Mouse (Mus musculus) layer of hippocampus, postnatal 14 days (tissue): Measurements from ENCODE around the gene Adgrl3. TPM values are rescaled to one million over a fixed set of nuclear protein-coding genes. Genes with fewer than 3 reads are reported as not detected.
"Not testable (repeated sequence)": the region's sequence is repeated elsewhere in the genome, so short reads cannot be mapped to it uniquely, and the experiment has no call there.

ENCODE experiments used
- DNase-seq, 2 experiments: peaks; one replicate each; pipeline ENCODE4 v3.0.0; 2021 to 2022; ENCODE audit warnings: low spot score in 2 of 2, mixed read lengths in 1 of 2
- total RNA-seq, 2 experiments: library from RNA; stranded (reverse); gene quantifications; 2 replicates each; pipeline ENCODE4 v1.2.3; 2021

Gene Adgrl3
- total RNA-seq, 2 experiments from 2014 or later = 169 to 196 TPM

GRCm38 (mm10) chr5:81531639-81532038 is 511.7 kb downstream of the Adgrl3 start:
- DNase-seq = no peak

GRCm38 (mm10) chr5:81550211-81550610 is 530.3 kb downstream of the Adgrl3 start:
- no peak for DNase-seq

GRCm38 (mm10) chr5:81555149-81555548 is 535.2 kb downstream of the Adgrl3 start:
- DNase-seq = not testable (repeated sequence)

GRCm38 (mm10) chr5:81556008-81556407 is 536.1 kb downstream of the Adgrl3 start:
- DNase-seq = no peak

GRCm38 (mm10) chr5:81558965-81559364 is 539.0 kb downstream of the Adgrl3 start:
- DNase-seq = no peak

GRCm38 (mm10) chr5:81564294-81564693 is 544.4 kb downstream of the Adgrl3 start:
- peak in 1 of 2 experiments; percentile 72 for DNase-seq

GRCm38 (mm10) chr5:81566577-81566976 is 546.6 kb downstream of the Adgrl3 start:
- DNase-seq = no peak

GRCm38 (mm10) chr5:81568743-81569142 is 548.8 kb downstream of the Adgrl3 start:
- no peak for DNase-seq

- DNase-seq = no peak
Measured at GRCm38 (mm10) chr5:81582886-81583285, 562.9 kb downstream of the Adgrl3 start.

GRCm38 (mm10) chr5:81583425-81583824 is 563.5 kb downstream of the Adgrl3 start:
- no peak for DNase-seq

GRCm38 (mm10) chr5:81584945-81585344 is 565.0 kb downstream of the Adgrl3 start:
- no peak for DNase-seq

- no peak for DNase-seq
Measured at GRCm38 (mm10) chr5:81590005-81590694, 570.2 kb downstream of the Adgrl3 start.

- DNase-seq = no peak
Measured at GRCm38 (mm10) chr5:81591481-81591880, 571.5 kb downstream of the Adgrl3 start.

- DNase-seq = no peak
Measured at GRCm38 (mm10) chr5:81593396-81593995, 573.6 kb downstream of the Adgrl3 start.

GRCm38 (mm10) chr5:81598041-81598440 is 578.1 kb downstream of the Adgrl3 start:
- DNase-seq = no peak

GRCm38 (mm10) chr5:81602889-81603288 is 583.0 kb downstream of the Adgrl3 start:
- no peak for DNase-seq

GRCm38 (mm10) chr5:81605646-81606045 is 585.7 kb downstream of the Adgrl3 start:
- DNase-seq = no peak

- peak in 1 of 2 experiments; percentile 47 for DNase-seq
Measured at GRCm38 (mm10) chr5:81610223-81610622, 590.3 kb downstream of the Adgrl3 start.

GRCm38 (mm10) chr5:81614674-81615073 is 594.7 kb downstream of the Adgrl3 start:
- DNase-seq = no peak

- no peak for DNase-seq
Measured at GRCm38 (mm10) chr5:81621106-81621505, 601.2 kb downstream of the Adgrl3 start.

GRCm38 (mm10) chr5:81621715-81622114 is 601.8 kb downstream of the Adgrl3 start:
- no peak for DNase-seq

- no peak for DNase-seq
Measured at GRCm38 (mm10) chr5:81623846-81624245, 603.9 kb downstream of the Adgrl3 start.

GRCm38 (mm10) chr5:81636169-81636568 is 616.2 kb downstream of the Adgrl3 start:
- DNase-seq = no peak
